Mouse (Mus musculus) kidney, postnatal 0 days (tissue): ENCODE measurements around the gene Atp6v1g2. TPM values are rescaled to one million over a fixed set of nuclear protein-coding genes. Genes with fewer than 3 reads are reported as not detected.
A peak's percentile ranks its signal among the peaks of the same experiment; 100 is the strongest.

Experiments
- ATAC-seq: fragments of 200-750 bp; cut with Nextera tagmentation; replicated peaks from 2 replicates; pipeline ENCODE4 v1.8.0; 2017; ENCODE audit warnings: low read depth, moderate number of reproducible peaks, moderate TSS enrichment, moderate library complexity; ENCODE audit not compliant: low FRiP score
- DNase-seq: peaks from one replicate; pipeline ENCODE4 v3.0.0-alpha.2; 2016; ENCODE audit warnings: low spot score
- H3K27ac ChIP-seq: fragments of 300-500 bp; sonication (generic); 2 replicates; pipeline ENCODE4 v1.5.1; 2014; ENCODE audit warnings: mild to moderate bottlenecking
- H3K27me3 ChIP-seq: fragments of 300-500 bp; sonication (generic); 2 replicates; pipeline ENCODE4 v1.6.1; 2014; ENCODE audit warnings: low read length, mixed read lengths; ENCODE audit not compliant: insufficient read depth
- H3K36me3 ChIP-seq: fragments of 300-500 bp; sonication (generic); 2 replicates; pipeline ENCODE4 v1.6.1; 2014; ENCODE audit warnings: low read length, mixed read lengths; ENCODE audit not compliant: insufficient read depth
- H3K4me1 ChIP-seq: fragments of 300-500 bp; sonication (generic); replicated peaks from 2 replicates; pipeline ENCODE4 v1.6.1; 2014; ENCODE audit warnings: antibody characterized with exemption, low read length, mixed read lengths; ENCODE audit not compliant: insufficient read depth
- H3K4me2 ChIP-seq: fragments of 300-500 bp; sonication (generic); 2 replicates; pipeline ENCODE4 v1.6.1; 2014; ENCODE audit warnings: mild to moderate bottlenecking, low read length, moderate library complexity, mixed read lengths
- H3K4me3 ChIP-seq: fragments of 300-500 bp; sonication (generic); replicated peaks from 2 replicates; pipeline ENCODE4 v1.5.1; 2014; ENCODE audit warnings: low read depth, low read length
- H3K9ac ChIP-seq: fragments of 300-500 bp; sonication (generic); 2 replicates; pipeline ENCODE4 v1.6.1; 2014; ENCODE audit warnings: low read depth, low read length
- H3K9me3 ChIP-seq: fragments of 300-500 bp; sonication (generic); replicated peaks from 2 replicates; pipeline ENCODE4 v1.6.1; 2016; ENCODE audit warnings: low read length, inconsistent platforms, mixed read lengths
- CTCF ChIP-seq: IDR thresholded peaks from 2 replicates; pipeline ENCODE4 v1.5.1; 2016; ENCODE audit warnings: antibody characterized with exemption, low read depth, mild to moderate bottlenecking, moderate library complexity
- WGBS: fragments of 180-500 bp; shearing (Covaris S2); extraction: QIAGEN DNeasy Blood & Tissue Kit; methylation state at CpG from one replicate; pipeline ENCODE4 v1.1.7; 2014; 5-methylcytosine and 5-hydroxymethylcytosine counted together
- polyA plus RNA-seq: library from polyadenylated mRNA; unstranded; fragments of >200 nt; fragmentation: Nextera tagmentation; extraction: Ambion mirVana; gene quantifications from 2 replicates; pipeline ENCODE4 v1.2.1, GENCODE M21; 2015

Gene Atp6v1g2
- polyA plus RNA-seq, 1 experiment from 2014 or later = 6.6 TPM

DNA sequence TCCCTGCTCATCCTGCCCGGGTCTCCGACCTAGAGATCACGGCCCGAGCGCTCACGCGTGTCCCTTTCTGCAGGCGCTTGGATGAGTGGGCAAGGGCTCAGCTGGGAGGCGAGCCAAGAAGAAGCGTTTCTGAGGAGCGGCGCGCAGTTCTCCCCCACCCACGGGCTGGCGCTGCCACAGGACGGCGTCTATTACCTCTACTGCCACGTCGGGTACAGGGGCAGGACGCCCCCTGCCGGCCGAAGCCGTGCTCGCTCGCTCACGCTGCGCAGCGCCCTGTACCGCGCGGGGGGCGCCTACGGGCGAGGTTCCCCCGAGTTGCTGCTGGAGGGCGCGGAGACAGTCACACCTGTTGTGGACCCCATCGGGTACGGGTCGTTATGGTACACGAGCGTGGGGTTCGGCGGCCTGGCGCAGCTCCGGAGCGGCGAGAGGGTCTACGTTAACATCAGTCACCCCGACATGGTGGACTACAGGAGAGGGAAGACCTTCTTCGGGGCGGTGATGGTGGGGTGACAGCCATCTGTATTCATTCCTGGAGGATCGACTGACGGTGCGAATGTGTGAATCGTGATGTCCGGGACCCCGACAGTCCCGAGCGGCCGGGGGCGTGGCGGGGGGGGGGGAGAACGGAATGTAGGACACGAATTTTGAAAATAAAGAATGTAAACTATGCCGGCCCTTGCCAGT lies 37.7 kb upstream of the Atp6v1g2 start:
- Histone ChIP-seq H3K4me3 (peak overlapping the region; percentile 43), H3K27ac (no peak overlapping the region), H3K9ac (peak overlapping the region; percentile 56), H3K4me1 (peaks cover 3% of the 10 kb centered on the region; the same call in 1 of the 2 replicates), H3K36me3 (no peaks in the 10 kb centered on the region), H3K4me2 (peak overlapping the region; percentile 91), H3K27me3 (peaks cover 7% of the 10 kb centered on the region; the same call in 1 of the 2 replicates), H3K9me3 (no peaks in the 10 kb centered on the region)
- 1% methylated on average over 66 of the region's 66 CpGs for WGBS
- peak; percentile 87 for TF ChIP-seq CTCF
- ATAC-seq (peak; percentile 74), DNase-seq (peak; percentile 77)

DNA sequence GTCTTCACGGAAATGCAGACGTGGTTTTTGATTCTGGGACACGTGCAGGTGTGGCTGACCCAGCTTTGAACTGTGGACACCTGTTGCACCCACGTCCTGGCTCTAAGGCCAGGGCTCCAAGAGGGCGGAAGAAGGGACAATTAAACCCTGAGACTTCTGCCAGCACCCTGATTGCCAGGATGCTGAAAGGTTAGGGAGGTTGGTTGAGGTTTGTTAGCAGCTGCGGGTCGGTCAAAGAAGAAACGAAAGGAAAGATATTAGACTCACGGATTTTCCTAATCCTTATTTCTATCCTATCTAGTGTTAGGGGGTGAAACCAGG lies 37.2 kb upstream of the Atp6v1g2 start:
- TF ChIP-seq CTCF = no peak
- H3K36me3 ChIP-seq = no peaks in the 10 kb centered on the region
- peak overlapping the region; percentile 56; the same call in 1 of the 2 replicates for H3K9ac ChIP-seq
- H3K4me3 ChIP-seq = peak overlapping the region; percentile 43
- ATAC-seq = 0 out of 2 replicates have a peak, but pooled peaks have one; percentile 23
- DNase-seq = no peak
- H3K27ac ChIP-seq = no peak overlapping the region
- H3K27me3 ChIP-seq = peaks cover 7% of the 10 kb centered on the region; the same call in 1 of the 2 replicates
- H3K4me2 ChIP-seq = peak overlapping the region; percentile 91
- H3K4me1 ChIP-seq = peaks cover 3% of the 10 kb centered on the region; the same call in 1 of the 2 replicates
- H3K9me3 ChIP-seq = no peaks in the 10 kb centered on the region
- WGBS = 24% methylated on average over 9 of the region's 9 CpGs

DNA sequence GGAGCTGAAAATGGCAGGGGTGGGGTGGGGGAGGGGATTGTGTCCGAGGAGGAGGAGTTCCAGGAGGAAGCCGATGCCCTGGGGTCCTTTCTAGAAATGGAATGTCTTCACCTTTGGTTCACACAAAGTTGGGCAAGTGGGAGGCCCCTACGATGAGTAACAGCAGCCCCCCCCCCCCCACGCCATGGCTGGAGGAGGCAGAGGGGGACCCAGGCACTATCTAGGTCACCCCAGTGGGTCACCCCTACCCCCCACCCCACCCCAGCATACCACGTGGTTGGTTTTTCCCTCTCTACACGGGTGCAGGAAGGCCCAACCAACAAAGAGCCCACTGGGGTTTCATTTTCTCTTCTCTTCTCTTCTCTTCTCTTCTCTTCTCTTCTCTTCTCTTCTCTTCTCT lies 36.3 kb upstream of the Atp6v1g2 start:
- Histone ChIP-seq H3K4me2 (no peak overlapping the region), H3K4me3 (no peak overlapping the region), H3K27me3 (peaks cover 7% of the 10 kb centered on the region; the same call in 1 of the 2 replicates), H3K9ac (no peak overlapping the region), H3K36me3 (no peaks in the 10 kb centered on the region), H3K4me1 (peaks cover 3% of the 10 kb centered on the region; the same call in 1 of the 2 replicates), H3K9me3 (no peaks in the 10 kb centered on the region), H3K27ac (no peak overlapping the region)
- DNase-seq (no peak), ATAC-seq (no peak)
- 31% methylated on average over 4 of the region's 6 CpGs for WGBS
- TF ChIP-seq CTCF = no peak

DNA sequence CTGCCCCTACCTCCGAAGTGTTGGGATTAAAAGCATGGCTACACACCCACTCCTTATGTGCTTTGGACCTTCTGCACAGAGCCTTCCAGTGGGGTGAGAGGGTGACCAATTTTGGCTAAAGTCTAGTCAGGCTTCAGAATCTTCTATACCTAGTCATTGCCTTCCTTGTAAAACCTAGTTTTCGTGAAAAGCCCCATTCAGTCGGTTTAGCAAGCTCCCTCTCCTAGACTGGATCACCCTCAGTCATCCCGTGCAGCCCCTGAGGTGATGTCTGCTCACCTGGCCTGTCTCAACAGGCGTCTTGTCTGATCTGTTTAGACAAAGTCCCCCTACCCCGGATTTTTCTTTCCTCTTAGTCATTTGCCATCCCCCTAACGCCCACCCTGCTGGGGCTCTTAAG lies 35.4 kb upstream of the Atp6v1g2 start:
- no peak overlapping the region for H3K9ac ChIP-seq
- H3K27me3 ChIP-seq = peaks cover 7% of the 10 kb centered on the region; the same call in 1 of the 2 replicates
- peaks cover 3% of the 10 kb centered on the region; the same call in 1 of the 2 replicates for H3K4me1 ChIP-seq
- DNase-seq = no peak
- 73% methylated on average over 7 of the region's 7 CpGs for WGBS
- H3K27ac ChIP-seq = no peak overlapping the region
- ATAC-seq = no peak
- H3K4me2 ChIP-seq = no peak overlapping the region
- no peak for TF ChIP-seq CTCF
- H3K9me3 ChIP-seq = no peaks in the 10 kb centered on the region
- H3K36me3 ChIP-seq = no peaks in the 10 kb centered on the region
- H3K4me3 ChIP-seq = no peak overlapping the region

DNA sequence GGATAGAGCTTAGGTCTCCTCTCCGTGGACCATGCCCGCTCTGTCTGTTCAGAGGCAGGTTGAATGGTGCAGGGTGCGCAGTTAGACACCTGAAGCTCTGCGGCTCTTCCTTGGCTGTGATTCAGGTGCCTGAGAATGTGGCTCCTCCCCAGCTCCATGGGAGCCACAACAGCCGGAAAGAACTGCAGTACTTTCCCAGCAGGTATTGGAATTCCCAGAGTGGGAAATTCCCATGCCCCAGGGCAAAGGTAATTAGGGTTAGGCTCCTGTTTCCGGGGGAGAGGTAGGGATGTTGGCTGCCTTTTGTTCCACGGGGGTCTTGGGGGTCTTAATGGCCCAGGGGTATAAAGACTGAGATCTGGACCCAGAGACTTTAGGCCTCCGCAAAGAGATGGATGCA lies 34.5 kb upstream of the Atp6v1g2 start:
- Histone ChIP-seq H3K4me3 (no peak overlapping the region), H3K27ac (no peak overlapping the region), H3K4me1 (peaks cover 3% of the 10 kb centered on the region; the same call in 1 of the 2 replicates), H3K9ac (no peak overlapping the region), H3K9me3 (no peaks in the 10 kb centered on the region), H3K36me3 (no peaks in the 10 kb centered on the region), H3K4me2 (no peak overlapping the region), H3K27me3 (peaks cover 7% of the 10 kb centered on the region; the same call in 1 of the 2 replicates)
- DNase-seq = no peak
- 31% methylated on average over 8 of the region's 8 CpGs for whole genome bisulfite sequencing
- TF ChIP-seq CTCF = no peak
- ATAC-seq = no peak

DNA sequence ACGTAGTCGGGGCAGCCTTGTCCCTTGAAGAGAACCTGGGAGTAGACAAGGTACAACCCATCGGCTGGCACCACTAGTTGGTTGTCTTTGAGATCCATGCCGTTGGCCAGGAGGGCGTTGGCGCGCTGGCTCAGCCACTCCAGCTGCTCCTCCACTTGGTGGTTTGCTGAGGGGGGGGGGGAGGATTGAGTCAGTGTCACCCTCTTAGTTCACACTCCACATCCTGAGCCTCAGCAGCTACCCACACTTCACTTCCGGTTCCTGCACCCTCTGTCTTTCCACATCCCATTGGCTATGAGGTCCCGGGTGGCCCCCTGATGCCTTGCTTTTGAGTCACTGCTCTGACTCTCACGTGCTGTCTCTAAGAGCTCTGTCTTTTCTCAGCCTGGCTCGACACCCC lies 33.1 kb upstream of the Atp6v1g2 start:
- Histone ChIP-seq H3K36me3 (no peaks in the 10 kb centered on the region), H3K9me3 (no peaks in the 10 kb centered on the region), H3K27ac (no peak overlapping the region), H3K4me2 (no peak overlapping the region), H3K27me3 (no peaks in the 10 kb centered on the region), H3K4me3 (no peak overlapping the region), H3K4me1 (0 out of 2 replicates have a peak, but pooled peaks cover 3% of the 10 kb centered on the region), H3K9ac (no peak overlapping the region)
- no peak for TF ChIP-seq CTCF
- DNase-seq = no peak
- WGBS = 88% methylated on average over 11 of the region's 11 CpGs
- no peak for ATAC-seq
